In the genomic region with DNA sequence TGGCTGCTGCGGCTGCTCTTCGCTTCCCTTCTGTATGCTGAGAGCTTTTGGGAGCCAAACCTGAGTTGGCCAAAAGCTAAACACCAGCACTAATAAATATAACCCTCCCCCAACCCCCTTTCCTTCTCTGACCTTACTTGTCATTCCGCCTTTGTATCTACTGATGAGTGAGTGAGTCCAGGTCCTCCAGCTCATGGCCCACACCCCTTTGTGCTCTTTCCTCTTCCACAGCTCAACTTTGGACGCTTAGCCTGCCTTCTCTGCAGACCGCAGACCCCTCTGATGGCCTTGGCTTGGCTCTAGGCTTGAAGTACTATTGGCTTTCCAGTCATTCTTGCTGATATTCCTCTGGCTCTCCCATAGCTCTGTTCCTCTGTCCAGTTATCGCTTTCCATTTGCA, we compare ENCODE assay signal across 27 mouse cellular contexts. TPM values are rescaled to one million over a fixed set of nuclear protein-coding genes. Genes with fewer than 3 reads are reported as not detected.
"Had no signal": no experiment of that assay in that cellular context is flagged by ENCODE, and none has a peak within 500 bp of the region (broad histone marks: within the 10 kb centered on the region; RNA-seq: fewer than 3 reads in every experiment).

No protein-coding gene starts in this region.

- H3K4me2 ChIP-seq: kidney, embryonic 15.5 days; limb, embryonic 12.5 days; limb, embryonic 15.5 days; liver, embryonic 11.5 days; lung, embryonic 15.5 days; midbrain, embryonic 13.5 days; neural tube, embryonic 13.5 days had no signal

- H3K4me3 ChIP-seq: kidney, embryonic 15.5 days; limb, embryonic 12.5 days; limb, embryonic 15.5 days; lung, embryonic 15.5 days; megakaryocyte, embryonic 14.5 days; midbrain, embryonic 10.5 days; midbrain, embryonic 13.5 days; myocyte; neural tube, embryonic 13.5 days had no signal

- H3K27ac ChIP-seq: kidney, embryonic 15.5 days; limb, embryonic 12.5 days; limb, embryonic 15.5 days; liver, embryonic 14.5 days; lung, embryonic 15.5 days; midbrain, embryonic 10.5 days; midbrain, embryonic 13.5 days; neural tube, embryonic 13.5 days; stomach, postnatal 0 days had no signal

- H3K27me3 ChIP-seq: kidney, embryonic 15.5 days; limb, embryonic 12.5 days; limb, embryonic 15.5 days; lung, embryonic 15.5 days; midbrain, embryonic 13.5 days; neural tube, embryonic 13.5 days had no signal

- H3K9me3 ChIP-seq: kidney, embryonic 15.5 days; limb, embryonic 12.5 days; limb, embryonic 15.5 days; lung, embryonic 15.5 days; megakaryocyte, embryonic 14.5 days; midbrain, embryonic 10.5 days; midbrain, embryonic 13.5 days; neural tube, embryonic 13.5 days had no signal

- ATAC-seq: liver, postnatal 0 days; midbrain, embryonic 13.5 days; midbrain, embryonic 16.5 days had no signal

- H3K4me1 ChIP-seq: megakaryocyte, embryonic 14.5 days had no signal

- H3K36me3 ChIP-seq: kidney, embryonic 15.5 days; limb, embryonic 12.5 days; limb, embryonic 15.5 days; lung, embryonic 15.5 days; midbrain, embryonic 13.5 days; neural tube, embryonic 13.5 days had no signal

- H3K9ac ChIP-seq: kidney, embryonic 15.5 days; limb, embryonic 12.5 days; limb, embryonic 15.5 days; liver, embryonic 14.5 days; liver, postnatal 0 days; lung, embryonic 15.5 days; midbrain, embryonic 13.5 days; neural tube, embryonic 13.5 days had no signal

- DNase-seq: kidney, postnatal 10 days; kidney, postnatal 36 days; layer of hippocampus, postnatal 36 days; left cerebral cortex, postnatal 4 days; liver, postnatal 0 days; lung, postnatal 10 days; lung, postnatal 36 days; retina, postnatal 1 day; right cerebral cortex, postnatal 25 days; thymus, adult 2 months; thymus, postnatal 14 days; thymus, postnatal 4 days had no signal

RNA-seq across cellular contexts. Expression of gene Kank1, which starts 16.4 kb away (rescaled TPM):
- total RNA-seq: monocyte, adult 5-6 weeks; neutrophil, adult 5-6 weeks had no signal
